Mouse (Mus musculus): ENCODE measurements around the gene Prg2.

GRCm38 (mm10) chr2:84952251-84952650 lies 28.0 kb upstream of the Prg2 start:
- no peak for TF ChIP-seq POLR2A (IDR thresholded peaks at IDR 0.05; ENCODE audit: control insufficient read depth, low read depth, low read length)
- TF ChIP-seq CTCF (IDR thresholded peaks at IDR 0.05; ENCODE audit: control insufficient read depth, insufficient read depth, insufficient replicate concordance, low read depth, low read length): no peak
